Mouse (Mus musculus) adrenal gland, adult 8-10 months (tissue): ENCODE measurements around the gene Zfp235. TPM values are rescaled to one million over a fixed set of nuclear protein-coding genes. Genes with fewer than 3 reads are reported as not detected.

ENCODE experiments used
- DNase-seq: peaks from one replicate; pipeline ENCODE4 v3.0.0; 2022
- total RNA-seq, 4 experiments: library from RNA; stranded (reverse); gene quantifications; 2 replicates each; pipeline ENCODE4 v1.2.4; 2022

Gene Zfp235
- 10 to 100 TPM in 3 of 4 experiments, 1 to 10 TPM in 1; 7.8 to 13.9 (median 11.4) TPM for total RNA-seq

DNA sequence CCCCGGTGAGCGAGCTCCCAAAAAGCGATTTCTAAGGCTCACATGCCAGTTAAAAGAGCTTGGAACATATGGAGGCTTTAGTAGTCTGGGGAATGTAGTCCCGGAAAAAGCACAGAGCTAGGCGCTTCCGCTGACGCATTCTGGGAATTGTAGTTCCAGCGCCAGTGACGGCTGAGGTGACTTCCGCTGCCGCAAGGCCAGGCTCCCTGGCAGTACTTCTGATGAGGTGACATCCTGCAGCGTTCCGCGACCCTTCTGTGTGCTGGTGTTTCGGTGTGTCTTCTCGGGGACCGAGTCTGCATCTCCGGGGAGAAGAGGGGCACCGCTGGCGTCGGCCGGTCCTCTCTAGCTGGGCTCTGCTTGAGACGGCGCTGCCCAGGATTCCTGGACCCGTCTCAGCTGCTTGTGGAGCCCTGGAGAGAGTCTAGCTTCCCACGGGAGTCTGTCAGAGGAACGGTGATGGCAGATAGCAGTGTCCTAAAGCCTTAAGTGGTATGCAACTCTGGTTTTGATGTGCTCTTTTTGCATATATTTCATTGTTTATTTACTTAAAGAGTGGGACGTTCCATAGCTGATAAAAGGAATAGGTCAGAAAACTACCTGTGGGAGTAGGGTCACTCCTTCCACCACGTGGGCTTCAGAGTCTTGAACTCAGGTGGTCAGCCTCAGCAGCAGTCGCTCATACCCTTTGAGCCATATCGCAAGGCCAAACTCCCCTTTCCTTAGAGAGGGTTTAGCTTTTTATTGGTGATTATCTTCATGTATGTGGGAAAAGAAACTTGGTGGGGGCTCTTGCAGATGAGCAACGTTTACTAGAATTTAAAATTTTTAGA, at the start of gene Zfp235:
Gene Zfp235 (plus strand): TSS at position 174 of the 833 bp plus-strand sequence.
- peak; percentile 84 for DNase-seq

DNA sequence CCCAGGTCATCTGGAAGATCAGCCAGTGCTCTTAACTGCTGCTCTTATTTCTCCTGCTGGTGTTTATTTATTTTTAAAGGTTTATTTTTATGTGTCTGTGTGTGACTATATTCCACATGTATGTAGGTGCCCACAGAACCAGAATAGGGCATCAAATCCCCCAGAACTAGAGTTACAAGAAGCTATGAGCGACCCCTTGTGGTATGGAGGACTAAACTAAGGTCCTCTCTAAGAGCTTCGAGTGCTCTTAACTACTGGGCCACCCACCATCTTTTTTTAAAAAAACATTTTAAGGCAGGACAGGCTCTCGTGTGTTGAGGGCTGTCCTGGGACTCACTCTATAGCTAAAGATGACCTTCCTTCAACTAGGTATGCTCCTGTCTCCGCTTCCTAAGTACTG, 47.1 kb upstream of the Zfp235 start:
- DNase-seq: no peak

GRCm38 (mm10) chr7:24087485-24088125, 46.4 kb upstream of the Zfp235 start:
- no peak for DNase-seq

GRCm38 (mm10) chr7:24104403-24104802, 29.6 kb upstream of the Zfp235 start:
- DNase-seq: no peak

- no peak for DNase-seq
Measured at GRCm38 (mm10) chr7:24105144-24105703, 28.7 kb upstream of the Zfp235 start.

GRCm38 (mm10) chr7:24110839-24111238, 23.1 kb upstream of the Zfp235 start:
- DNase-seq: no peak

DNA sequence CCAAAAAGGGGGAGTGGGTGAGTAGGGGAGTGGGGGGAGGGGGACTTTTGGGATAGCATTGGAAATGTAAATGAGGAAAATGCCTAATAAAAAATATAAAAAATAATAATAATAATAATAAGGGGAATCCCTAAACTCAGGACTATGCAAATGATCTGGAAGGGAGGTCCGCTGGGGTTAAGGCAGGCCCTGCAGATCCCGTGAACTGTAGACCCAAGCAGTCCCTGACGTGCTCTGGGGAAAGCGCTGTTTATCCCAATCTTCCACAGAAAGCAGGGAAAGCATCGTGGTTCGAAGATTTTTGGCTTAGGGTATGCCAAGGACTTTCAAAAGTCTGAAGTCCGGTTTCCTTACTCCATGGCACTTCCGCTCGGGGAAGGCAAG, 22.2 kb upstream of the Zfp235 start:
- DNase-seq: no peak

- peak; percentile 84 for DNase-seq
Measured at GRCm38 (mm10) chr7:24112156-24112856, 21.7 kb upstream of the Zfp235 start, which contains the start of gene Zfp112. TSS of gene Zfp112 (plus strand) at chr7:24112314.

DNA sequence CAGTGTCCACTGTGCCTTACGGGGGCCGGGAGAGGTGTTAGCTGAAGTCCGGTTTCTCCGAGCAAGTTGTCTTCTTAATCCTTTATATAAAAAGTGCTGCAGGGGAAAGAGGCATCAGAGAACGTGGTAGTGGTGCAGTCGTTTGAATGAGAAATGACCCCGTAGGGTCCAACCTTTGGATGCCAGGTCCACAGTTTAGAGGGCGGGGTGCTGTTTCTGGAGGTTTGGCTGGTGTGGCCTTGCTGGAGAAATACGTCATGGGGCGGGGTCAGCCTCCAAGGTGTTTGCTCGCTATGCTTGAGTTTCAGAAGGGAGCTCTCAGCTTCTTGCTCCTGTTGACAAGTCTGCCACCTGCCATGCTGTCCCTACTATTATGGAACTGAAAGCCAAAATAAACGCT, 21.0 kb upstream of the Zfp235 start:
- peak; percentile 56 for DNase-seq

GRCm38 (mm10) chr7:24116655-24117054, 17.3 kb upstream of the Zfp235 start:
- DNase-seq: no peak

DNA sequence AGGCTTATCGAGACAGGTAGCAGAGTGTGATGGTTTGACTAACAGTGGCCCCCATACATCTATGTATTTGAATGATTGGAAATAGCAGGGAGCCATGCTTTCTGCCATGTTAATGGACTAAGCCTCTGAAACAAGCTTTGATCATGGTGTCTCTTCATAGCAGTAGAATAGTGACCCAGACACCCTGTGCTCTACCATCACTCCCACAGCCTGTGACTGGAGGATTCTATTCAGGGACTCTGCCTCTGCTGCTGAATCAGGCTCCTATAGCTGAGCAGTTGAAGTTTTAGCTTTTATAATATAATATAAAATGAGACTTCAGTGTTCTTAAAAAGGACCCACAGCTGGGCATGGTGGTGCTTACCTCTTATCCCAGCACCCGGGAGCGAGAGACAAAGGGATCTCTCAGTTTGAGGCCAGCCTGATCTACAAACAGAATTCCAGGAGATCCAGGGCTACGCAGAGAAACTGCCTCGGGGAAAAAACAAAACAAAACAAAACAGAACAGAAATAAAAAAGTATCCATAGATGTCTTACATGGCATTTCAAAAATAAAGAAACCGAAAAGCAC, 459 bp upstream of the Zfp235 start:
- no peak for DNase-seq

GRCm38 (mm10) chr7:24142566-24142965, 8.6 kb downstream of the Zfp235 start:
- DNase-seq: no peak

- DNase-seq: no peak
Measured at GRCm38 (mm10) chr7:24153272-24153671, 19.3 kb downstream of the Zfp235 start.

DNA sequence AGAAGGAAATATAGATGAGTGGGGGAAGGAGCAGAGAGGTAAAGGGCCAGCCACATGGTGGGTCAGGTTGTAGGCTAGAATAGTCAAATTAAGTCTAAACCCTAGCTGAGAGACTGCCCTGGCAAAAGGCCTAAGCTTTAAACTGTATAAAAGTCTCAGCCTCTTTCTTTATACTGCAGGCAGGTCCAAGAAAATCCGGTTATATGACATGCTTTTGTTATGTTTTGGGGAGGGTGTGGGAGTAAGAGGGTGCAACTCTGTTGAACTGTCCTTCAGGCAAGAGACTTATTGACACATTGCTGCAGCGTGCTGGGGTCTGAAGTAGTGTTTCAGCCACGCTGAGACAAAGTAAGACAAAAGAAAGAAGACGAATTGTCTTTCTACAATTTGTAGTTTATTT, 38.2 kb downstream of the Zfp235 start:
- DNase-seq: no peak

GRCm38 (mm10) chr7:24174618-24175336, 40.8 kb downstream of the Zfp235 start, which contains the start of gene Zfp114:
TSS of gene Zfp114 (plus strand) at chr7:24175060.
- peak; percentile 5 for DNase-seq

DNA sequence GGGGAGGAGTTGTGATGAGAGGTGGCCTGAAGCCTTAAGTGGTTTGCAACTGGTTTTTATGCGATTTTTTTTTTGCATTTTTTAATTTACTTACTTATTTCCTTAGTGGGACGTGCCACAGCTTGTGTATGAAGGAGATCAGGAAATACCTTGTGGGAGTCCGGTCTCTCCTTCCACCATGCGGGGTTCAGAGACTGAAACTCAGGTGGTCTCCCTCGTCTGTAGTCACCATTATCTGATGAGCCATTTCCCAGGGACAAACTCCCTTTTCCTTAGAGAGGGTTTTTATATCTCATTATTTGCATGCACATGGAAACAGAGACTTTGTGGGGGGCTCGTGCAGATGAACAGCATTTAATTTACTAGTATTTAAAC, 41.4 kb downstream of the Zfp235 start:
- DNase-seq: no peak

DNA sequence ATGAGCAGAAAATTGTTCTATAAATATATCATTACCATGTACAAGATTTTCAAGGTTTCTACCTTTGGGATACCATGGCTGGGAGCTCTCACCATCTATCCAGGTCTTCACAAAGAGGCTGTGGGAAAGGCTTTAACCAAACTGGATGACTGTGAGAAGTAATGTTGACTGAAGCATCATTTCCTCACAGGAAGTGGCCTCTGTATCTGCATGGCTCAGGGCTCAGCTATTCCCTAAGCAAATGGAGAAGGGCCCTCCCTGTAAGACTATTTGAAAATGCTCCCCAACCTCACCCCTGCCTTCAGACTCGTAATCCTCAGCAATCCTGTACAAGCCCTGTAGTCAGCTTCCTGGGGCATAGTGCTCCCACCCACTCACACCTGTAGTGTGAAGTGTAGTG, 53.6 kb downstream of the Zfp235 start:
- DNase-seq: no peak

DNA sequence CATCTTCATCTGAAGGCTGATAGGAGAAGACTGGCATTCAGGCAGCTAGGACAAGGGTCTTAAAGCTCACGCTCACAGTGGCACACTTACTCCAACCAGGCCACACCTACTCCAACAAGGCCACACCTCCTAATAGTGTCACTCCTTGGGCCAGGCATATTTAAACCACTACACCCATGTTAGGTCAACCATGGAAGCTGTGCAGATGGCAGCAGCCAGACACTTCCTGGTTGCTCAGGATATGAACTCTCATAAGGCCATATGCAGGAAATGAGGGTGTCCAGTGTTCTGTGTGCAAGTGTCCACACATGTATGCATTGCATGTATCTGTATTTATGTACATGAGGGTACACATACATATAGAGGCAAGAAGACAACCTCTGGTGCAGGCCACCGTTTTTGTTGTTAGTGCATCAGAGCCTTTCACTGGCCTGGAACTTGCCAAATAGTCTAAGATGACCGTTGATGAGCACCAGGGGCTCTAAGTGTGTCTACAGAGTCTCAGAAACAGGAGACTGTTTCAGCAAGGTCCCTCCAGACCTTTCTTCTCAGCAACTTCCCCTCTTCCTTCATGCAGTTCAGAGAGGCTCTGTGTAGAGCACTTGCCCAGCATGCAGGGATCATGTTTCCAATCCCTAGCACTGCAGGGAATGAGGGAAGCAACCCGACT, 55.1 kb downstream of the Zfp235 start:
- DNase-seq: no peak

DNA sequence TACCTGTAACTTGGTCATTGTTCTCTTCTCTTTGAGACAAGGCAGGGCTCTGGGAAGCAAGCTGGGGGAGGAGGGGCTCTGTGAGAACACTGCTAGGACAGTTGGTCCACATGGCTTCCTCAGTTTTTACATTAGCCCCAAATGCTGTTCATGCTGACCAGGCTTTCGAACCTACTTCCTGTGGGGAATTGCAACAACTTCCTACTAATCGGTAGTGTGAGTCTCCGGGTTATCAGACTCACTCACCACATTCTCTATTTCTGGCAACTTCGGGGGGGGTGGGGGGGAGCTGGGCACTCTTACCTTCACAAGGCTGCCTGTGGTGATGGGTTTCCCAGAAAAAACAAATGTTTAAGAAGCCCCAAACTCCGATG, 55.6 kb downstream of the Zfp235 start:
- DNase-seq: no peak

- DNase-seq: no peak
Measured at GRCm38 (mm10) chr7:24191361-24191760, 57.4 kb downstream of the Zfp235 start.
